10 mouse cellular contexts compared by ENCODE assay signal in the genomic region with DNA sequence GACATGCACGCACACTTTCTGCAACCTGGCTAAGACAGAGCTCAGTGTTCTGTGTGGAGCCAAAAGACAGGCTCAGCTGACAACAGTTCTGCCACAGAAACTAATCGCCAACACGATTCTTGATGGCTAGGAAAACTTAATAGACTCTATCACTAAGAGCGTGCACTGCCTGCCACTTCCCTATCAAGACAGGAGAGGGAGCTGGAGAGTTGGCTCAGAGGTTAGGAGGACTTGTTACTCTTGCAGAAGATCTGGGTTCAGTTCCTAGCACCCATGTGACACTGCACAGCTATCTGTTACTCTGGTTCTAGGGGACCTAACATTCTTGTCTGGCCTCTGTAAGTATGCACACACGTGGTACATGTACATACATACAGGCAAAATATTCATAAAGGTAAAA. TPM values are rescaled to one million over a fixed set of nuclear protein-coding genes. Genes with fewer than 3 reads are reported as not detected.
DNase-seq lines count a peak whose midpoint lies in the region; ATAC-seq and TF ChIP-seq lines count a peak whose summit lies in the region.
"Had no signal": no experiment of that assay in that cellular context is flagged by ENCODE, and none has a peak within 500 bp of the region (broad histone marks: within the 10 kb centered on the region; RNA-seq: fewer than 3 reads in every experiment).

No protein-coding gene starts in this region.

- no peak for DNase-seq in hindbrain, postnatal 0 days (ENCODE audit: low spot score)
- DNase-seq in 3T3-L1 (ENCODE audit: low read depth, low spot score) (peak; percentile 51), NIH3T3 (ENCODE audit: low read depth) (peak; percentile 45)
- no peak for DNase-seq in liver, embryonic 11.5 days (ENCODE audit: low spot score)
- DNase-seq in urinary bladder, postnatal 36 days (ENCODE audit: low spot score in 2 of 2), result no peak
- DNase-seq in cerebellum, adult 8-10 months, result no peak
- DNase-seq: right cerebral cortex, postnatal 25 days had no signal

- H3K4me1 ChIP-seq in hindbrain, postnatal 0 days (ENCODE audit: insufficient read depth, low read length), result no peaks in the 10 kb centered on the region
- H3K4me1 ChIP-seq in hindbrain, embryonic 13.5 days (replicated peaks), result no peaks in the 10 kb centered on the region; the same call in 1 of the 2 replicates
- no peaks in the 10 kb centered on the region for H3K4me1 ChIP-seq in liver, embryonic 11.5 days (replicated peaks; ENCODE audit: control insufficient read depth, insufficient read depth, low read length)

- H3K4me3 ChIP-seq in hindbrain, postnatal 0 days (ENCODE audit: low read length), result no peak overlapping the region
- H3K4me3 ChIP-seq in hindbrain, embryonic 13.5 days, result no peak overlapping the region
- H3K4me3 ChIP-seq in liver, embryonic 11.5 days (ENCODE audit: low read depth, low read length), result no peak overlapping the region

- H3K4me2 ChIP-seq in hindbrain, postnatal 0 days (ENCODE audit: low read depth, low read length), result no peak overlapping the region
- no peak overlapping the region for H3K4me2 ChIP-seq in hindbrain, embryonic 13.5 days
- no peak overlapping the region for H3K4me2 ChIP-seq in liver, embryonic 11.5 days

- no peaks in the 10 kb centered on the region for H3K27me3 ChIP-seq in hindbrain, postnatal 0 days (ENCODE audit: insufficient read depth, low read length)
- H3K27me3 ChIP-seq in hindbrain, embryonic 13.5 days, result no peaks in the 10 kb centered on the region
- no peaks in the 10 kb centered on the region for H3K27me3 ChIP-seq in liver, embryonic 11.5 days (replicated peaks; ENCODE audit: control insufficient read depth, insufficient read depth, low read length)

- peaks cover 16% of the 10 kb centered on the region; the same call in 1 of the 2 replicates for H3K36me3 ChIP-seq in hindbrain, postnatal 0 days (ENCODE audit: insufficient read depth, low read length)
- peaks cover 84% of the 10 kb centered on the region for H3K36me3 ChIP-seq in hindbrain, embryonic 13.5 days
- H3K36me3 ChIP-seq in liver, embryonic 11.5 days (ENCODE audit: control insufficient read depth, insufficient read depth, low read length), result peaks cover 28% of the 10 kb centered on the region; the same call in 1 of the 2 replicates

- WGBS in hindbrain, postnatal 0 days, result 77% methylated on average over 5 of the region's 5 CpGs
- 83% methylated on average over 5 of the region's 5 CpGs for WGBS in hindbrain, embryonic 13.5 days
- WGBS in liver, embryonic 11.5 days, result 71% methylated on average over 5 of the region's 5 CpGs

- no peak overlapping the region for H3K9ac ChIP-seq in hindbrain, postnatal 0 days (replicated peaks; ENCODE audit: low read length)
- no peak overlapping the region for H3K9ac ChIP-seq in hindbrain, embryonic 13.5 days
- H3K9ac ChIP-seq in liver, embryonic 11.5 days (ENCODE audit: low read depth, low read length), result no peak overlapping the region

- H3K9me3 ChIP-seq in hindbrain, postnatal 0 days (ENCODE audit: low read length), result no peaks in the 10 kb centered on the region
- no peaks in the 10 kb centered on the region for H3K9me3 ChIP-seq in hindbrain, embryonic 13.5 days
- H3K9me3 ChIP-seq in liver, embryonic 11.5 days (ENCODE audit: control insufficient read depth, low read length), result no peaks in the 10 kb centered on the region

- ATAC-seq in hindbrain, postnatal 0 days, result no peak
- no peak for ATAC-seq in hindbrain, embryonic 13.5 days (ENCODE audit: low FRiP score)
- ATAC-seq in liver, embryonic 11.5 days (replicated peaks; ENCODE audit: low FRiP score), result 0 out of 2 replicates have a peak, but pooled peaks have one; percentile 34
- no peak for ATAC-seq in inflammation-experienced regulatory T-cells, adult 6 months

- peak; percentile 49; the same call in 1 of the 2 replicates for TF ChIP-seq CTCF in hindbrain, postnatal 0 days (IDR thresholded peaks at IDR 0.05; ENCODE audit: low read depth)

- H3K27ac ChIP-seq in hindbrain, postnatal 0 days, result no peak overlapping the region
- no peak overlapping the region for H3K27ac ChIP-seq in hindbrain, embryonic 13.5 days
- no peak overlapping the region for H3K27ac ChIP-seq in liver, embryonic 11.5 days (ENCODE audit: low read depth, low read length)

RNA-seq across cellular contexts. Expression of a gene that starts 10.3 kb away (rescaled TPM):
- 42.7 and 46.2 TPM in 2 replicates for total RNA-seq in hindbrain, postnatal 0 days (2014; rRNA removed)
- 40.7 and 45.6 TPM in 2 replicates for polyA plus RNA-seq in hindbrain, postnatal 0 days (2015; fragmentation: Nextera tagmentation; extraction: Ambion mirVana)
- 54.3 and 55.8 TPM in 2 replicates for polyA plus RNA-seq in hindbrain, embryonic 13.5 days (2015; fragmentation: Nextera tagmentation; extraction: Ambion mirVana)
- 15.4 and 15.7 TPM in 2 replicates for polyA plus RNA-seq in liver, embryonic 11.5 days (2014; fragmentation: Nextera tagmentation; extraction: Ambion mirVana)
- 10 to 100 TPM; 25.4 to 34.4 (median 31.2) TPM for polyA plus RNA-seq in inflammation-experienced regulatory T-cells, adult 6 months (2017; shearing (Covaris generic))

RNA-seq across cellular contexts. Expression of a gene that starts 31.0 kb away (rescaled TPM):
- 0.21 TPM in 1 of 2 replicates, not detected in the other for total RNA-seq in hindbrain, postnatal 0 days (2014; rRNA removed)
- 0.19 and 0.20 TPM in 2 replicates for polyA plus RNA-seq in hindbrain, postnatal 0 days (2015; fragmentation: Nextera tagmentation; extraction: Ambion mirVana)
- polyA plus RNA-seq in hindbrain, embryonic 13.5 days (2015; fragmentation: Nextera tagmentation; extraction: Ambion mirVana), result not detected in 2 replicates
- not detected in 2 replicates for polyA plus RNA-seq in liver, embryonic 11.5 days (2014; fragmentation: Nextera tagmentation; extraction: Ambion mirVana)
- under 1 TPM in 1 of 3 experiments, not detected in 2; 0.38 TPM for polyA plus RNA-seq in inflammation-experienced regulatory T-cells, adult 6 months (2017; shearing (Covaris generic))
- total RNA-seq: megakaryocyte, adult 5-6 weeks had no signal

Comparison
In these comparisons a context has a peak if more than half of its experiments do, and no peak if none do; other contexts are left out.
1. DNase-seq: peak in 3T3-L1 (single experiment) and NIH3T3 (single experiment); none in hindbrain, postnatal 0 days (single experiment), liver, embryonic 11.5 days (single experiment), urinary bladder, postnatal 36 days (0 of 2) and cerebellum, adult 8-10 months (single experiment).